Mouse (Mus musculus) kidney, postnatal 4 days (tissue): ENCODE data around the gene Best1.

Experiments
- DNase-seq, 2 experiments: peaks; one replicate each; pipeline ENCODE4 v3.0.0; 2021; ENCODE audit warnings: mixed read lengths in 2 of 2

Gene Best1

GRCm38 (mm10) chr19:10022414-10023303 is 21.2 kb upstream of the Best1 start:
- DNase-seq, result peak; percentile 62 to 77

- no peak for DNase-seq
Observed at GRCm38 (mm10) chr19:10021981-10022380, 20.5 kb upstream of the Best1 start.

GRCm38 (mm10) chr19:10019214-10019760 is 17.9 kb upstream of the Best1 start:
- DNase-seq, result no peak

- no peak for DNase-seq
Observed at GRCm38 (mm10) chr19:10018527-10018818, 17.0 kb upstream of the Best1 start.

GRCm38 (mm10) chr19:10017637-10018526 is 16.4 kb upstream of the Best1 start:
- peak; percentile 93 to 95 for DNase-seq

- no peak for DNase-seq
Observed at GRCm38 (mm10) chr19:10016151-10016550, 14.7 kb upstream of the Best1 start.

GRCm38 (mm10) chr19:10015442-10015841 is 14.0 kb upstream of the Best1 start:
- no peak for DNase-seq

GRCm38 (mm10) chr19:10014824-10015223 is 13.4 kb upstream of the Best1 start:
- DNase-seq, result peak in 1 of 2 experiments; percentile 62

- peak; percentile 56 to 72 for DNase-seq
Observed at GRCm38 (mm10) chr19:10013913-10014312, 12.5 kb upstream of the Best1 start.

- peak in 1 of 2 experiments; percentile 64 for DNase-seq
Observed at GRCm38 (mm10) chr19:10013348-10013747, 11.9 kb upstream of the Best1 start.

- DNase-seq, result peak; percentile 78 to 86
Observed at GRCm38 (mm10) chr19:10012827-10013278, 11.4 kb upstream of the Best1 start.

GRCm38 (mm10) chr19:10011408-10011807 is 10.0 kb upstream of the Best1 start:
- DNase-seq, result no peak

GRCm38 (mm10) chr19:10003696-10004095 is 2.3 kb upstream of the Best1 start:
- no peak for DNase-seq

GRCm38 (mm10) chr19:10000330-10000729 is 1.1 kb downstream of the Best1 start:
- peak in 1 of 2 experiments; percentile 46 for DNase-seq

GRCm38 (mm10) chr19:9998736-9999486 is 2.5 kb downstream of the Best1 start:
- DNase-seq, result no peak

- DNase-seq, result no peak
Observed at GRCm38 (mm10) chr19:9998063-9998416, 3.4 kb downstream of the Best1 start.

GRCm38 (mm10) chr19:9997204-9998062 is 4.0 kb downstream of the Best1 start:
- no peak for DNase-seq

- DNase-seq, result peak; percentile 98
Observed at GRCm38 (mm10) chr19:9993036-9993656, 8.3 kb downstream of the Best1 start.

- DNase-seq, result peak in 1 of 2 experiments; percentile 23
Observed at GRCm38 (mm10) chr19:9992011-9992958, 9.1 kb downstream of the Best1 start.

- peak; percentile 90 to 91 for DNase-seq
Observed at GRCm38 (mm10) chr19:9991304-9991703, 10.1 kb downstream of the Best1 start.
